Mouse (Mus musculus) liver, postnatal 0 days (tissue): ENCODE measurements around the gene Mad1l1. TPM values are rescaled to one million over a fixed set of nuclear protein-coding genes. Genes with fewer than 3 reads are reported as not detected.
"Not testable (repeated sequence)": the region's sequence is repeated elsewhere in the genome, so short reads cannot be mapped to it uniquely, and the experiment has no call there.

ENCODE experiments used
- ATAC-seq: fragments of 200-750 bp; cut with Nextera tagmentation; 2 replicates; pipeline ENCODE4 v1.8.0; 2017; ENCODE audit warnings: mild to moderate bottlenecking, moderate library complexity
- DNase-seq: peaks from one replicate; pipeline ENCODE4 v3.0.0-alpha.2; 2016
- H3K27ac ChIP-seq: fragments of 300-500 bp; sonication (generic); 2 replicates; pipeline ENCODE4 v1.5.1; 2014; ENCODE audit warnings: antibody characterized with exemption, moderate library complexity, mild to moderate bottlenecking, low read depth
- H3K27me3 ChIP-seq: fragments of 300-500 bp; sonication (generic); 2 replicates; pipeline ENCODE4 v1.6.1; 2014; ENCODE audit warnings: low read length, control low read depth, mixed read lengths; ENCODE audit not compliant: insufficient read depth
- H3K36me3 ChIP-seq: fragments of 300-500 bp; sonication (generic); replicated peaks from 2 replicates; pipeline ENCODE4 v1.6.1; 2014; ENCODE audit warnings: mild to moderate bottlenecking, control low read depth, low read length, moderate library complexity, mixed read lengths; ENCODE audit not compliant: insufficient read depth
- H3K4me1 ChIP-seq: fragments of 300-500 bp; sonication (generic); 2 replicates; pipeline ENCODE4 v1.6.1; 2014; ENCODE audit warnings: antibody characterized with exemption, mild to moderate bottlenecking, control low read depth; ENCODE audit not compliant: insufficient read depth
- H3K4me2 ChIP-seq: fragments of 300-500 bp; sonication (generic); 2 replicates; pipeline ENCODE4 v1.6.1; 2014; ENCODE audit warnings: low read depth, mild to moderate bottlenecking, low read length, moderate library complexity, mixed read lengths
- H3K4me3 ChIP-seq: fragments of 300-500 bp; sonication (generic); 2 replicates; pipeline ENCODE4 v1.5.1; 2014; ENCODE audit warnings: low read depth, low read length
- H3K9ac ChIP-seq: fragments of 300-500 bp; sonication (generic); replicated peaks from 2 replicates; pipeline ENCODE4 v1.6.1; 2014; ENCODE audit warnings: mild to moderate bottlenecking, moderate library complexity
- H3K9me3 ChIP-seq: fragments of 300-500 bp; sonication (generic); 2 replicates; pipeline ENCODE4 v1.6.1; 2016; ENCODE audit warnings: mild to moderate bottlenecking, control low read depth, low read length, mixed read lengths
- CTCF ChIP-seq: sonication (generic); IDR thresholded peaks from 2 replicates; pipeline ENCODE4 v1.5.1; 2016; ENCODE audit warnings: antibody characterized with exemption, low read depth
- EP300 ChIP-seq: IDR thresholded peaks from 2 replicates; pipeline ENCODE4 v1.6.1; 2016; ENCODE audit warnings: antibody characterized with exemption, low read depth, mild to moderate bottlenecking
- WGBS: fragments of 180-500 bp; shearing (Covaris S2); extraction: QIAGEN DNeasy Blood & Tissue Kit; methylation state at CpG from one replicate; pipeline ENCODE4 v1.1.7; 2014; ENCODE audit not compliant: insufficient replicate concordance; 5-methylcytosine and 5-hydroxymethylcytosine counted together
- polyA plus RNA-seq: library from polyadenylated mRNA; unstranded; fragments of >200 nt; fragmentation: Nextera tagmentation; extraction: Ambion mirVana; gene quantifications from 2 replicates; pipeline ENCODE4 v1.2.1, GENCODE M21; 2015

Mad1l1 gene
- polyA plus RNA-seq, 1 experiment from 2014 or later: 17.0 TPM

GRCm38 (mm10) chr5:140006861-140007260, 314.5 kb downstream of the Mad1l1 start:
- peaks cover 9% of the 10 kb centered on the region for H3K36me3 ChIP-seq
- TF ChIP-seq EP300 (no peak), CTCF (no peak)
- ATAC-seq (no peak), DNase-seq (no peak)
- H3K4me1 ChIP-seq: no peaks in the 10 kb centered on the region
- no peak overlapping the region for H3K4me2 ChIP-seq
- WGBS: 71% methylated on average over 8 of the region's 8 CpGs
- no peak overlapping the region for H3K4me3 ChIP-seq
- no peak overlapping the region for H3K9ac ChIP-seq
- H3K9me3 ChIP-seq: no peaks in the 10 kb centered on the region
- no peak overlapping the region for H3K27ac ChIP-seq
- no peaks in the 10 kb centered on the region for H3K27me3 ChIP-seq

GRCm38 (mm10) chr5:140002541-140002940, 318.8 kb downstream of the Mad1l1 start:
- Histone ChIP-seq H3K4me2 (no peak overlapping the region), H3K36me3 (no peaks in the 10 kb centered on the region), H3K4me1 (no peaks in the 10 kb centered on the region), H3K27me3 (no peaks in the 10 kb centered on the region), H3K4me3 (no peak overlapping the region), H3K27ac (no peak overlapping the region), H3K9ac (no peak overlapping the region), H3K9me3 (no peaks in the 10 kb centered on the region)
- DNase-seq (no peak), ATAC-seq (no peak)
- TF ChIP-seq CTCF (no peak), EP300 (no peak)
- WGBS: 68% methylated on average over 3 of the region's 3 CpGs

DNA sequence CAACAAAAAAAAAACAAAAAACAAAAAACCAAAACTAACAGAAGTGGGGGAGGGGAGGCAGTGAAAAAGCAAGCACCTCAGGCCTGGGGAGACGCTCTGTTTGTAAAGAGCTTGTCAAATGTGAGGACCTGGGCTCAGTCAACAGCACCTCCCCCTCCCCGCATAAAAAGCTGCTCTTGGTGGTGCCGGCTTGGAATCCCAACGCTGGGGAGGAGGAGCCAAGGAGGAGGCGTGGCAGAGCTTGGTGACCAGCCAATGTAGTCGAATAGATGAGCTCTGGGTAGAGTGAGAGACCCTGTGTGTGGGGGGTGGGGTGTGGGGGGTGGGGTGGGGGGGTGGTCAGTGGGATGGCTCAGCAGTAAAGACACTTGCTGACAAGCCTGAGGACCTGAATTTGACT, 322.4 kb downstream of the Mad1l1 start:
- TF ChIP-seq EP300 (no peak), CTCF (no peak)
- WGBS: 47% methylated on average over 5 of the region's 6 CpGs
- H3K4me2 ChIP-seq: no peak overlapping the region
- no peaks in the 10 kb centered on the region for H3K27me3 ChIP-seq
- H3K9ac ChIP-seq: no peak overlapping the region
- no peak overlapping the region for H3K27ac ChIP-seq
- no peak for ATAC-seq
- DNase-seq: no peak
- no peaks in the 10 kb centered on the region for H3K9me3 ChIP-seq
- H3K4me3 ChIP-seq: no peak overlapping the region
- no peaks in the 10 kb centered on the region for H3K36me3 ChIP-seq
- no peaks in the 10 kb centered on the region for H3K4me1 ChIP-seq

DNA sequence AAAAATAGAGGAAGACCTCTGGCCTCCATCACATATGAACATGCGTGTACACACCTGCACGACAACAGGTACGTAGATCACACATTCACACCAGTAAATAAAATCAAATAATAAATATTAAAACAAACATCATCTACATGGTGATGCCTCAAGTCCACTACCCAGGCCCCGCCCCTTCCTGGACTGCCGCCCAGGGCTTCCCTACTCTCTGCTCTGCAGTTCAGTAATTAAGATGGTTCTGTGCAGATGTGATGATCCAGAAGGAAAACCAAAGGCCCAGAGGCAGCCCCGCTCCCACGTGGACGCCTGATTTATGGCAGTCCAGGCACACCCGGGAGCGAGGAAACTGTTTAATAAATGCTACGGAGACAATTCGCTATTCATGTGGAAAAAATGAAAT, 323.0 kb downstream of the Mad1l1 start:
- not testable (repeated sequence) for H3K36me3 ChIP-seq, H3K4me1 ChIP-seq, H3K4me2 ChIP-seq, H3K9ac ChIP-seq, H3K9me3 ChIP-seq, H3K27ac ChIP-seq, ATAC-seq, H3K27me3 ChIP-seq, H3K4me3 ChIP-seq, DNase-seq
- WGBS: 75% methylated on average over 12 of the region's 12 CpGs

DNA sequence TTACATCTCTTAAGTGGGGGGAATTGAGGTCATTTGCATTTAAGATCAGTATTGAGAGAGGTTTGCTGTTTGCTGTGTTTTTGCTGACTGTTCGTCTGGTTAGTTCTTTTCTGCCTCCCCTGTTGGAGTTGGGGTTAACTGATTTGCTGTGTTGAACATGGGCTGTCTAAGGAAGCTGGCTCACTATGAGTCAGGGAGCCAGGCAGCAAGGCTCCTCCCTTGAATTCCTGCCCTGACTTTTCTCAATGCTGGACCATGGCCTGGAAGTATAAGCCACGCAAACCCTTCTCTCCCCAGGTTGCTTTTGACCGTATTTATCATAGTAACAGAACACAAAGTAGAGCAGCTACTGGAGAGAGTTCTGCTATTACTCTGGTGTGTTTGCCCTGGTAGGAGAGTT, 329.8 kb downstream of the Mad1l1 start:
- H3K9me3 ChIP-seq: no peaks in the 10 kb centered on the region
- WGBS: 78% methylated on average over 3 of the region's 3 CpGs

DNA sequence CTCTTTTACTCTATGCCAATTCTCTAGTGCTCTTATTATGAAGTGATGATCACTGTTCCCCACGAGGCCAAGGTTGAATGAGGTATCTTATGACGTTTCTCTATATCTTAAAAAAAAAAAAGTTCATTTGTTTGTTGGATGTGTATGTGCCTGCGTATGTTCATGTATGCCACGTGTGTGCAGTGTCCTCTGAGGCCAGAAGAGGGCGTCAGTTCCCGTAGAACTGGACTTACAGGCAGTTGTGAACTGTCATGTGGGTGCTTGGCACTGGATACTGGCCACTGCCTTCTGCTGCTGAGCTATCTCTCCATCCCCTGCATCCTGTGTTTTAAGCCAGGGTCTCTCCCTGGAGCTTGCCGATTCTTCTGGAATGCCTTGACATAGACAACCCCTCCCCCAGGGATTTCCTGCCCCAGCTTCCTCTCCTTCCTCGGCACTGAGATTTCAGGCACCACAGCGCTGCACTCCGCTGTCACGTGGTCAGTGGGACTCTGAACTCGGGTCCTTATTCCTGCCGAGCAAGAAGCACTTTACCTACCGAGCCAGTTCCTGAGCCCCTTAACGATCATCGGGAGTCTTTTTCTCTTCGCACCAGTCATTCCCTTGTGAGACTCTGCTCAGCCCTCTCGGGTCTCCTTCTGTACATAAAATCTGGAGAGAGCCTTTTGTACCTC, 336.1 kb downstream of the Mad1l1 start:
- no peaks in the 10 kb centered on the region for H3K36me3 ChIP-seq

More for the DNA sequence above, 329.8 kb downstream of the Mad1l1 start:
- H3K36me3 ChIP-seq: no peaks in the 10 kb centered on the region
- no peaks in the 10 kb centered on the region for H3K27me3 ChIP-seq
- no peak overlapping the region for H3K4me2 ChIP-seq
- no peaks in the 10 kb centered on the region for H3K4me1 ChIP-seq
- TF ChIP-seq CTCF (no peak), EP300 (no peak)
- no peak for ATAC-seq
- no peak overlapping the region for H3K4me3 ChIP-seq
- no peak overlapping the region for H3K9ac ChIP-seq
- no peak overlapping the region for H3K27ac ChIP-seq
- DNase-seq: no peak

DNA sequence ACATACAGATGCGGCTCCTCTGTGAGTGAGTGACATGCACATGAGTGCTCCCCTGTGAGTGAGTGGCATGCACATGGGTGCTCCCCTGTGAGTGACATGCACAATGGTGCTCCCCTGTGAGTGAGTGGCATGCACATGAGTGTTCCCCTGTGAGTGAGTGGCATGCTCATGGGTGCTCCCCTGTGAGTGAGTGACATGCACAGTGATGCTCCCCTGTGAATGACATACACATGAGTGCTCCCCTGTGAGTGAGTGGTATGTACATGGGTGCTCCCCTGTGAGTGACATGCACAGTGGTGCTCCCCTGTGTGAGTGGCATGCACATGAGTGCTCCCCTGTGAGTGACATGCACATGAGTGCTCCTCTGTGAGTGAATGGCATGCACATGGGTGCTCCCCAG, 339.4 kb downstream of the Mad1l1 start:
- Histone ChIP-seq H3K27ac (no peak overlapping the region), H3K9me3 (no peaks in the 10 kb centered on the region), H3K27me3 (no peaks in the 10 kb centered on the region), H3K4me2 (no peak overlapping the region), H3K4me3 (no peak overlapping the region), H3K4me1 (no peaks in the 10 kb centered on the region), H3K36me3 (no peaks in the 10 kb centered on the region), H3K9ac (no peak overlapping the region)
- ATAC-seq (no peak), DNase-seq (no peak)
- TF ChIP-seq EP300 (no peak), CTCF (no peak)
- 81% methylated on average over 1 of the region's 1 CpGs for WGBS

More for the DNA sequence above, 336.1 kb downstream of the Mad1l1 start:
- no peak overlapping the region for H3K27ac ChIP-seq
- no peaks in the 10 kb centered on the region for H3K4me1 ChIP-seq
- ATAC-seq (no peak), DNase-seq (no peak)
- 0 out of 2 replicates have a peak, but pooled peaks have one; percentile 6 for TF ChIP-seq CTCF
- TF ChIP-seq EP300: no peak
- H3K4me3 ChIP-seq: no peak overlapping the region
- WGBS: 32% methylated on average over 18 of the region's 18 CpGs
- no peak overlapping the region for H3K4me2 ChIP-seq
- no peaks in the 10 kb centered on the region for H3K27me3 ChIP-seq
- H3K9ac ChIP-seq: no peak overlapping the region
- H3K9me3 ChIP-seq: no peaks in the 10 kb centered on the region
